Mouse (Mus musculus) C2C12 (cell line): ENCODE data around the gene Trim3. TPM values are rescaled to one million over a fixed set of nuclear protein-coding genes. Genes with fewer than 3 reads are reported as not detected.

ENCODE experiments used
- H3K27me3 ChIP-seq: one replicate; pipeline ENCODE4 v1.6.1; 2011; ENCODE audit not compliant: control insufficient read depth, insufficient read depth, insufficient read length
- H3K36me3 ChIP-seq: one replicate; pipeline ENCODE4 v1.6.1; 2011; ENCODE audit not compliant: control insufficient read depth, insufficient read depth
- H3K4me3 ChIP-seq: one replicate; pipeline ENCODE4 v1.5.1; 2011; ENCODE audit warnings: mild to moderate bottlenecking, control low read depth; ENCODE audit not compliant: poor library complexity, insufficient read depth, severe bottlenecking
- H3K79me2 ChIP-seq: one replicate; pipeline ENCODE4 v1.6.1; 2011; ENCODE audit not compliant: control insufficient read depth, insufficient read depth
- H3K79me3 ChIP-seq: one replicate; pipeline ENCODE4 v1.6.1; 2011; ENCODE audit warnings: low read depth, control low read depth
- H3ac ChIP-seq: one replicate; pipeline ENCODE3; 2011; ENCODE audit warnings: low read depth; ENCODE audit not compliant: control insufficient read depth, insufficient read length
- CEBPB ChIP-seq: IDR thresholded peaks from one replicate; pipeline ENCODE4 v1.6.1; 2011; ENCODE audit warnings: low read depth, mild to moderate bottlenecking, control low read depth, moderate library complexity
- CTCF ChIP-seq: IDR thresholded peaks from one replicate; pipeline ENCODE4 v1.5.1; 2011; ENCODE audit not compliant: control insufficient read depth, insufficient read depth, insufficient read length
- FOSL1 ChIP-seq: IDR thresholded peaks from one replicate; pipeline ENCODE4 v1.8.0; 2011; ENCODE audit warnings: mild to moderate bottlenecking, low read length; ENCODE audit not compliant: poor library complexity, insufficient read depth, severe bottlenecking
- MAX ChIP-seq: IDR thresholded peaks from one replicate; pipeline ENCODE4 v1.6.1; 2011; ENCODE audit warnings: mild to moderate bottlenecking, control low read depth
- MYOD1 ChIP-seq: IDR thresholded peaks from one replicate; pipeline ENCODE4 v1.6.1; 2011; ENCODE audit warnings: low read depth; ENCODE audit not compliant: control insufficient read depth, insufficient read length
- MYOG ChIP-seq: IDR thresholded peaks from one replicate; pipeline ENCODE4 v1.6.1; 2011; ENCODE audit not compliant: control insufficient read depth, insufficient read length; ENCODE audit errors: extremely low read depth
- USF1 ChIP-seq: IDR thresholded peaks from one replicate; pipeline ENCODE4 v1.6.1; 2011; ENCODE audit warnings: low read depth, mild to moderate bottlenecking, control low read depth, moderate library complexity
- polyA plus RNA-seq: library from polyadenylated mRNA; unstranded; fragments of >200 nt; fragmentation: generic; extraction: Trizol; gene quantifications from one replicate; pipeline ENCODE4 v1.2.1, GENCODE M21; 2012; ENCODE audit warnings: missing spikeins

The Trim3 gene
- polyA plus RNA-seq, 1 experiment, result 44.4 TPM

GRCm38 (mm10) chr7:105590097-105590496, 43.3 kb downstream of the Trim3 start:
- TF ChIP-seq MAX (no peak), MYOD1 (no peak), USF1 (no peak), MYOG (no peak), FOSL1 (no peak), CTCF (no peak), CEBPB (no peak)
- H3K4me3 ChIP-seq, result no peak overlapping the region
- no peaks in the 10 kb centered on the region for H3K36me3 ChIP-seq
- no peaks in the 10 kb centered on the region for H3K27me3 ChIP-seq
- no peaks in the 10 kb centered on the region for H3K79me2 ChIP-seq
- no peak overlapping the region for H3ac ChIP-seq
- H3K79me3 ChIP-seq, result no peaks in the 10 kb centered on the region

GRCm38 (mm10) chr7:105588325-105588912, 45.0 kb downstream of the Trim3 start:
- H3K27me3 ChIP-seq, result no peaks in the 10 kb centered on the region
- no peaks in the 10 kb centered on the region for H3K36me3 ChIP-seq
- H3K79me3 ChIP-seq, result no peaks in the 10 kb centered on the region
- H3K79me2 ChIP-seq, result no peaks in the 10 kb centered on the region
- TF ChIP-seq MYOG (no peak), FOSL1 (no peak), CTCF (no peak)
- H3K4me3 ChIP-seq, result no peak overlapping the region
- H3ac ChIP-seq, result no peak overlapping the region

- Histone ChIP-seq H3K79me3 (no peaks in the 10 kb centered on the region), H3K79me2 (no peaks in the 10 kb centered on the region), H3ac (no peak overlapping the region), H3K27me3 (no peaks in the 10 kb centered on the region), H3K36me3 (no peaks in the 10 kb centered on the region), H3K4me3 (no peak overlapping the region)
- TF ChIP-seq MYOD1, result no peak
Measured at GRCm38 (mm10) chr7:105581959-105582358, 51.4 kb downstream of the Trim3 start.

- TF ChIP-seq MYOG (no peak), FOSL1 (no peak), MAX (peak; percentile 16)
- peak within 1 kb of the TSS; percentile 59 for H3ac ChIP-seq
- no peaks in the 10 kb centered on the region for H3K79me2 ChIP-seq
- H3K27me3 ChIP-seq, result no peaks in the 10 kb centered on the region
- no peaks in the 10 kb centered on the region for H3K36me3 ChIP-seq
- peak within 1 kb of the TSS; percentile 49 for H3K4me3 ChIP-seq
- no peaks in the 10 kb centered on the region for H3K79me3 ChIP-seq
Measured at GRCm38 (mm10) chr7:105581094-105581703, 52.2 kb downstream of the Trim3 start, which contains the start of gene Apbb1. TSS of gene Apbb1 (minus strand) at chr7:105581653.

GRCm38 (mm10) chr7:105580627-105581089, 52.7 kb downstream of the Trim3 start:
- TF ChIP-seq CTCF (no peak), FOSL1 (no peak), MYOG (no peak), MAX (no peak), CEBPB (no peak), USF1 (no peak), MYOD1 (no peak)
- H3K36me3 ChIP-seq, result no peaks in the 10 kb centered on the region
- no peaks in the 10 kb centered on the region for H3K79me3 ChIP-seq
- H3K4me3 ChIP-seq, result peak overlapping the region; percentile 49
- H3K79me2 ChIP-seq, result no peaks in the 10 kb centered on the region
- H3K27me3 ChIP-seq, result no peaks in the 10 kb centered on the region
- H3ac ChIP-seq, result peak overlapping the region; percentile 59

- no peak overlapping the region for H3K4me3 ChIP-seq
- H3K79me3 ChIP-seq, result no peaks in the 10 kb centered on the region
- H3K79me2 ChIP-seq, result no peaks in the 10 kb centered on the region
- no peaks in the 10 kb centered on the region for H3K27me3 ChIP-seq
- TF ChIP-seq CTCF (no peak), MYOG (no peak), MYOD1 (no peak), USF1 (no peak), FOSL1 (no peak), MAX (no peak), CEBPB (no peak)
- H3K36me3 ChIP-seq, result no peaks in the 10 kb centered on the region
- H3ac ChIP-seq, result no peak overlapping the region
Measured at GRCm38 (mm10) chr7:105578481-105578880, 54.9 kb downstream of the Trim3 start.
